Mouse (Mus musculus) gastrocnemius, adult 2 months (tissue): ENCODE results near the gene Gad2. TPM values are rescaled to one million over a fixed set of nuclear protein-coding genes. Genes with fewer than 3 reads are reported as not detected.
"Not testable (repeated sequence)": the region's sequence is repeated elsewhere in the genome, so short reads cannot be mapped to it uniquely, and the experiment has no call there.

Experiments used
- DNase-seq: peaks from one replicate; pipeline ENCODE4 v3.0.0; 2022
- H3K27ac ChIP-seq: fragments of 200-600 bp; 2 replicates; pipeline ENCODE4 v1.8.1; 2022; ENCODE audit warnings: mild to moderate bottlenecking
- H3K4me3 ChIP-seq: fragments of 200-600 bp; 2 replicates; pipeline ENCODE4 v1.8.1; 2022; ENCODE audit warnings: mild to moderate bottlenecking, moderate library complexity
- CTCF ChIP-seq: fragments of 200-600 bp; IDR thresholded peaks from 2 replicates; pipeline ENCODE4 v1.8.1; 2022; ENCODE audit warnings: antibody characterized with exemption, mild to moderate bottlenecking, moderate library complexity
- intact Hi-C: fragments of 180-260 bp; cut with DNase I; formaldehyde crosslinking; loops from one replicate; pipeline ENCODE4 v1.15.1; 2025
- long read RNA-seq, 2 experiments: library from polyadenylated mRNA; stranded (forward); transcript quantifications; one replicate each; pipeline ENCODE4 v2.0.0; 2021
- total RNA-seq, 2 experiments: library from RNA; stranded (reverse); gene quantifications; 2 replicates each; pipeline ENCODE4 v1.2.3; 2021

Gad2 gene
- total RNA-seq: not detected
- long read RNA-seq, experiment 1: 0 reads
- long read RNA-seq, experiment 2: 0 reads

DNA sequence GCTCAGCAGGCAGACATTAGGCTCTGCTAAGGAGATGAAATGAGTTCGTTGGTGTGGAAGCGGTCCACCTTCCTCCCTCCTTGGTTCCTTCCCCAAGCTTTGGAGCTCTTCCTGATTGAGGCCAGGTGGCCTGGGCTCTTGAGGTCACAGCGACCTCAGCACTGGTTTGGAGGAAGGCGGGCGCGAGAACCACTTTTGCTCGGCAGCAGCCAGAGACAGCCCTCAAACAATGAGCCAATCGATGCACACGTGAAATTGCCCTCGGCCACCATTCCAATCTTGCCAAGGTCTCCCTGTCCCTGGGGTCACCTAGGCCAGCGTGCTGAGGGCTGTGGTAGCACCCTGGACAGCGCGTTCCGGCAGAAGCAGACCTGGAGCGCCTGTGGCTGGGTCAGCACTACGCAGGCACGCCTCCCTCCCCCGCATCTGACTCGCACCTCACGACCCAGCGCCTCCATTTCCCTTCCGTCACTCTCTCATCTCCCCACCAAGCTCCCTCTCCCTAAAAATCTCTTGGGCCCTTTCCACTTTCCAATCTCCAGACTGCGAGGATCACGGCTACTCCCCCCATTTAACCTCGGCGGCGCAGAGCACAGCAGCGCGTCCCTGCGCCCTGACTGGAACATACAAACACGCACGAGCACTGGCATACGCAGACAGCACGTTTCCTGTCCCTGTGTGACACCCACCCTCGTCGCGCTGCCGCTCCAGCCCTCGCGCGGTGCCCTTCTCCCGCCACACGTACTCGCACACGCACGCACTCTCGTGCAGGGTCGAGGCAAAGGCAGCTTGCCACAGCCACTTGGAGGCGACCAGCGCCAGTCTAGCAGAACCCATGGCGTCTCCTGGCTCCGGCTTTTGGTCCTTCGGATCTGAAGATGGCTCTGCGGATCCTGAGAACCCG lies at the start of gene Gad2:
Gene Gad2, plus strand, starts transcription at position 378 of the 904 bp plus-strand sequence.
- H3K27ac ChIP-seq: no peak within 1 kb of the TSS
- H3K4me3 ChIP-seq: peak within 1 kb of the TSS; percentile 54
- intact Hi-C loops: no loop called here
- DNase-seq: no peak
- no peak for TF ChIP-seq CTCF

GRCm38 (mm10) chr2:22587469-22588169 lies 34.4 kb upstream of the Gad2 start:
- DNase-seq, H3K4me3 ChIP-seq, H3K27ac ChIP-seq, intact Hi-C loops: not testable (repeated sequence)

DNA sequence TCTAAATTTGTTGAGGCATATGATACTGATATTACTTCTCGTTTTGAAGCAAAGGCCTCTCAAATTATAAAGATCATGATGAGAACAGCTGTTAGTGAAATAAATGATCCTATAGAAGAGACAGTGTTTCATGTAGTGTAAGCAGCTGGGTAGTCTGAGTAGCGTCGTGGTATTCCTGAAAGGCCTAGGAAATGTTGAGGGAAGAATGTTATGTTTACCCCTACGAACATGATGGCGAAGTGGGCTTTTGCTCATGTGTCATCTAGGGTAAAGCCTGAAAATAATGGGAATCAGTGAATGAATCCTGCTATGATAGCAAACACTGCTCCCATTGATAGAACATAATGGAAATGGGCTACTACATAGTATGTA lies 33.8 kb upstream of the Gad2 start:
- H3K4me3 ChIP-seq, DNase-seq, H3K27ac ChIP-seq, intact Hi-C loops: not testable (repeated sequence)

DNA sequence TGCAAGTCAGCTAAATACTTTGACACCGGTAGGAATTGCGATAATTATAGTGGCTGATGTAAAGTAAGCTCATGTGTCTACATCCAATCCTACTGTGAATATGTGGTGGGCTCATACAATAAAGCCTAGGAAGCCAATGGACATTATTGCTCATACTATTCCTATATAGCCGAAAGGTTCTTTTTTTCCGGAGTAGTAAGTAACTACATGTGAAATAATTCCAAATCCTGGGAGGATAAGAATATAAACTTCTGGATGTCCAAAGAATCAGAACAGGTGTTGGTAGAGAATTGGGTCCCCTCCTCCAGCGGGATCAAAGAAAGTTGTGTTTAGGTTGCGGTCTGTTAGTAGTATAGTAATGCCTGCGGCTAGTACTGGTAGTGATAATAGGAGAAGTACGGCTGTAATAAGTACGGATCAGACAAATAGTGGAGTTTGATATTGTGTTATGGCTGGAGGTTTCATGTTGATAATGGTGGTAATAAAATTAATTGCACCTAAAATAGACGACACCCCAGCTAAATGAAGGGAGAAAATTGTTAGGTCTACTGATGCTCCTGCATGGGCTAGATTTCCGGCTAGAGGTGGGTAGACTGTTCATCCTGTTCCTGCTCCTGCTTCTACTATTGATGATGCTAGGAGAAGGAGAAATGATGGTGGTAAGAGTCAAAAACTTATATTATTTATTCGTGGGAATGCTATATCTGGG lies 33.2 kb upstream of the Gad2 start:
- intact Hi-C loops, H3K4me3 ChIP-seq, H3K27ac ChIP-seq, DNase-seq: not testable (repeated sequence)

- intact Hi-C loops, H3K27ac ChIP-seq, H3K4me3 ChIP-seq, DNase-seq: not testable (repeated sequence)
These were observed 32.4 kb upstream of the Gad2 start for GRCm38 (mm10) chr2:22589382-22590205.

DNA sequence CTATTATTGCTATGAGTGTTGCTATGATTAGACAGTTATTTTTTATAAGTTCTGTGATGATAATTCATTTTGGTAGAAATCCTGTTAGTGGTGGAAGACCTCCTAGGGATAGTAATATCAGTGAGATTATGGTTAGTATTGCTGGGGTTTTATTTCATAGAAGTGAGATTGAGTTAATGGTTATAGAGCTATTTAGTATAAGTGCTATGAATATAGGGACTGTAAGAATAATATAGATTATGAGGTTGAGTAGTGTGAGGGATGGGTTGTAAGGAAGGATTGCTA lies 31.9 kb upstream of the Gad2 start:
- Histone ChIP-seq H3K4me3 (no peak overlapping the region), H3K27ac (no peak overlapping the region)
- no peak for TF ChIP-seq CTCF
- intact Hi-C loops: no loop called here
- no peak for DNase-seq

DNA sequence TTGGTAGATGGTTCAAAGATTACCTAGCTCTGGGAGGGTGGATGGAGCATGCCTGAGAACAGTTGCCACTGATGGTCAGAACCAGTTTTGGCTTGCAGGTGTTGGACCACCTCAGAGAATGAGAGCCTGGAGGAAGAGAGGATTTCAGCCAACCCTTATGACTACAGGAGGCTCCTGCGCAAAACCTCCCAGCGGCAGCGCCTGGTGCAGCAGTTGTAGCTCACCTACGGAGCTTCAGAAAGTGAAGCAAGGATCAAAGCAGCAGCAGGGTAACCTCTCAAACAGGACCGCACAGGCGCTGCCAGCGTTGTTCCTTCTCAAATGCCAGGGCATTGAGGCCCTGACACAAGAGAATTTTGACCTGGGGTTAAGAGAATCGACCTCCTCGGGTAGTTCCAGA lies 4.1 kb upstream of the Gad2 start:
- Histone ChIP-seq H3K4me3 (no peak overlapping the region), H3K27ac (no peak overlapping the region)
- TF ChIP-seq CTCF: no peak
- no peak for DNase-seq
- intact Hi-C loops: no loop called here

DNA sequence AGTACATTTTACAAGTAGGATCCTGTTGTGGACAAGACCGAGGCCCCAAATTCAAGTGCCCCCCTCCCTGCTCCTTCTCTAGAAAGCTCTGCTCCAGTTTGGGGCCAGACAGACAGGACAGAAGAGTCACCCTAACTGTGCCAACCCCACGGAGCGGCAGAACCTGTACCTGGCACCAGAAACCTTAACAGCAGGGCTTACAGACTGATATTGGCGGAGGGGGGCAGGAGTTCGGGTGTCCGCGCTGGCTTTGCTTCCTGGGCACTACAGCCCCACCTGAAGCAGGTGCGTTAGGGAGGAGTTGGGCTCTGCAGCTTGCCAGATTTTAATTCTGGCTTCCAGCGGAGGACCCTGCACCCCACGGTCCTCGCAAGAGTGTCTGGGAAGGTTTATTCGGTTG lies 2.6 kb upstream of the Gad2 start:
- no peak for TF ChIP-seq CTCF
- Histone ChIP-seq H3K4me3 (no peak overlapping the region), H3K27ac (no peak overlapping the region)
- no peak for DNase-seq
- intact Hi-C loops: no loop called here

- no peak for TF ChIP-seq CTCF
- intact Hi-C loops: no loop called here
- DNase-seq: no peak
- no peak overlapping the region for H3K27ac ChIP-seq
- H3K4me3 ChIP-seq: no peak overlapping the region
These were observed 2.0 kb upstream of the Gad2 start for GRCm38 (mm10) chr2:22620030-22620429.

- no peak for TF ChIP-seq CTCF
- H3K4me3 ChIP-seq: no peak overlapping the region
- no peak overlapping the region for H3K27ac ChIP-seq
- intact Hi-C loops: no loop called here
- DNase-seq: no peak
These were observed 1.5 kb upstream of the Gad2 start for GRCm38 (mm10) chr2:22620534-22620933.

DNA sequence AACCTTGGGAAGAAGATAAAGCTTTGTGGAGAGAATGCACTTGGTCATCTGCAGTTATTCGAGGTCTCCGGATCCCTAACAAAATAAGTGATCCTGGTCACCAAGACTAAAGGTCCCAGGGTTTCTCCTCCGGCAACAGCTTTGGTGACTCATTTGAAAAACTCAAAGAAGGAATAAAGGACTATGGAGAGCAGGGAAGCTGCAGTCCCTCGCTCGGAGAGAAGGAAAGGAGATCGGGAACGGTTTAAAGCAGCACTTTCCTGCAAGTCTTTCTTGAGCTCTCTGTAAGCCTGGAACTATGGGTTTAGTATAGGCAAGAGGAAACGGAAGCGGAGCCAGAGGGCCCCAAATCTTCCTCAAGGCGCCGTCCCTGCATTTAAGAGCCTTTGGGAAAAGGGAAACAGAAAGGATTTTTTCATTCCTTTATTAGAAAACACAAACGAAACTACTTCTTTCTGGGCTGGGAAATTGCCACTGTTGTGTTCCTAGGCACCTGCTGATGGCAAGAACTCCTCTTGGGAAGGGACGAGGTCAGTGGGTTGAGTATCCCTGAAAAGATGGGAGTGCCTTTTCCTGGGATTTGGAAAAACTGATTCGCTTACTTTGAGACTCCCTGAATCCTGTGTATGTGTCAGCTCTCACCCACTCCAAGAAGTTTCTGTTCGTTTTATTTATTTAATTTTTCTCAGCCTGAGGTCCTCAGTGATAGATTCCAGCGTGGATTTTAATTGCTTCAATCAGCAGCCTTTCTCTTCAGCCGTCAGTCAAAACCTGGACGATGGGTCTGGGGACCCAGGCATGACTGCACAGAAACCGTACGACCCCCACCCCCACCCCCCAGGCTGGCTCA lies 802 bp upstream of the Gad2 start:
- intact Hi-C loops: no loop called here
- no peak for DNase-seq

More for the DNA sequence above, 802 bp upstream of the Gad2 start:
- TF ChIP-seq CTCF: no peak
- Histone ChIP-seq H3K27ac (no peak overlapping the region), H3K4me3 (no peak overlapping the region)
